Mouse (Mus musculus) neutrophil, adult 83 days (primary cell): Measurements from ENCODE around the gene Zfp386. TPM values are rescaled to one million over a fixed set of nuclear protein-coding genes. Genes with fewer than 3 reads are reported as not detected.

Experiments used
- total RNA-seq, 2 experiments: library from RNA; stranded (reverse); gene quantifications; one replicate each; pipeline ENCODE4 v1.2.4; 2023

The Zfp386 gene
- total RNA-seq: 10 to 100 TPM; 13.0 to 22.0 TPM

GRCm38 (mm10) chr12:116047440-116048377 is at the start of gene Zfp386:
Zfp386 (plus strand) TSS chr12:116047724.

GRCm38 (mm10) chr12:116077074-116077854 is 29.7 kb downstream of the Zfp386 start, which contains the start of gene Vipr2:
Vipr2 (plus strand) TSS chr12:116077726.

Other genes with a start within 250 kb of the Zfp386 start
- under 1 TPM; 0.44 to 0.53 TPM for gene Vipr2, start 30.0 kb downstream of the Zfp386 start, total RNA-seq
- gene Wdr60, start 215.3 kb downstream of the Zfp386 start, total RNA-seq: 1 to 10 TPM; 1.7 to 2.3 TPM
- gene Gm11027, start 227.7 kb downstream of the Zfp386 start, total RNA-seq: not detected
- gene Esyt2, start 233.5 kb downstream of the Zfp386 start, total RNA-seq: 10 to 100 TPM; 64.1 to 65.5 TPM